Mouse (Mus musculus) heart, embryonic 14.5 days (tissue): ENCODE data around the gene Oas1g. TPM values are rescaled to one million over a fixed set of nuclear protein-coding genes. Genes with fewer than 3 reads are reported as not detected.

ENCODE experiments used
- ATAC-seq: fragments of 200-750 bp; cut with Nextera tagmentation; 2 replicates; pipeline ENCODE4 v1.8.0; 2017; ENCODE audit warnings: low read depth, moderate TSS enrichment; ENCODE audit not compliant: insufficient number of reproducible peaks, insufficient read depth, low FRiP score
- H3K27ac ChIP-seq, 2 experiments: fragments of 200-500 bp in 1 of 2; fragments of 300-500 bp in 1 of 2; sonication (generic) in 1 of 2; replicated peaks in 1 of 2; 2 replicates each; pipeline ENCODE4 v1.5.1; 2012 to 2014; ENCODE audit warnings: low read depth in 2 of 2, low read length in 2 of 2, control low read depth in 1 of 2, mild to moderate bottlenecking in 1 of 2, mixed read lengths in 1 of 2; ENCODE audit not compliant: control insufficient read depth in 1 of 2, insufficient read depth in 1 of 2
- H3K27me3 ChIP-seq: fragments of 300-500 bp; sonication (generic); 2 replicates; pipeline ENCODE4 v1.6.1; 2014; ENCODE audit warnings: mild to moderate bottlenecking, low read length, control low read depth; ENCODE audit not compliant: control insufficient read depth, insufficient read depth
- H3K36me3 ChIP-seq: fragments of 300-500 bp; sonication (generic); 2 replicates; pipeline ENCODE4 v1.6.1; 2014; ENCODE audit warnings: mild to moderate bottlenecking, control low read depth, low read length, mixed read lengths; ENCODE audit not compliant: control insufficient read depth, insufficient read depth
- H3K4me1 ChIP-seq, 2 experiments: fragments of 200-500 bp in 1 of 2; fragments of 300-500 bp in 1 of 2; sonication (generic) in 1 of 2; 2 replicates each; pipeline ENCODE4 v1.6.1; 2012 to 2014; ENCODE audit warnings: low read length in 2 of 2, control low read depth in 1 of 2, mixed read lengths in 1 of 2; ENCODE audit not compliant: control insufficient read depth in 2 of 2, insufficient read depth in 2 of 2
- H3K4me2 ChIP-seq: fragments of 300-500 bp; sonication (generic); 2 replicates; pipeline ENCODE4 v1.6.1; 2014; ENCODE audit warnings: mild to moderate bottlenecking, low read length
- H3K4me3 ChIP-seq, 2 experiments: fragments of 200-500 bp in 1 of 2; fragments of 300-500 bp in 1 of 2; sonication (generic) in 1 of 2; 2 replicates each; pipeline ENCODE4 v1.5.1; 2012 to 2014; ENCODE audit warnings: low read length in 2 of 2, mild to moderate bottlenecking in 2 of 2, control low read depth in 1 of 2, low read depth in 1 of 2, moderate library complexity in 1 of 2; ENCODE audit not compliant: control insufficient read depth in 1 of 2, insufficient read depth in 1 of 2
- H3K9ac ChIP-seq: fragments of 300-500 bp; sonication (generic); 2 replicates; pipeline ENCODE4 v1.6.1; 2014; ENCODE audit warnings: mild to moderate bottlenecking, low read length
- H3K9me3 ChIP-seq: fragments of 300-500 bp; sonication (generic); 2 replicates; pipeline ENCODE4 v1.6.1; 2016; ENCODE audit warnings: low read length, control low read depth; ENCODE audit not compliant: control insufficient read depth
- WGBS: fragments of 180-500 bp; shearing (Covaris S2); extraction: QIAGEN DNeasy Blood & Tissue Kit; methylation state at CpG from one replicate; pipeline ENCODE4 v1.1.7; 2014; 5-methylcytosine and 5-hydroxymethylcytosine counted together
- microRNA-seq: library from miRNA; unstranded; fragments of <30 nt; microRNA quantifications from one replicate; pipeline ENCODE4, GENCODE M21; 2016
- polyA plus RNA-seq: library from polyadenylated mRNA; unstranded; fragments of >200 nt; fragmentation: Nextera tagmentation; extraction: Ambion mirVana; gene quantifications from 2 replicates; pipeline ENCODE4 v1.2.1, GENCODE M21; 2014

Oas1g gene
- polyA plus RNA-seq, 1 experiment from 2014 or later: 0.45 TPM

- Histone ChIP-seq H3K9ac (no peak overlapping the region), H3K27me3 (no peaks in the 10 kb centered on the region), H3K4me2 (no peak overlapping the region), H3K27ac (no peak overlapping the region), H3K4me1 (no peaks in the 10 kb centered on the region), H3K9me3 (0 out of 2 replicates have a peak, but pooled peaks cover 4% of the 10 kb centered on the region), H3K4me3 (no peak overlapping the region), H3K36me3 (no peaks in the 10 kb centered on the region)
- WGBS: 67% methylated on average over 3 of the region's 3 CpGs
- ATAC-seq: no peak
Observed at GRCm38 (mm10) chr5:120844713-120845112, 42.7 kb downstream of the Oas1g start.

- H3K9me3 ChIP-seq: no peaks in the 10 kb centered on the region
- H3K36me3 ChIP-seq: no peaks in the 10 kb centered on the region
- no peak overlapping the region for H3K4me2 ChIP-seq
- 7% methylated on average over 8 of the region's 8 CpGs for WGBS
- H3K4me1 ChIP-seq: no peaks in the 10 kb centered on the region
- peaks cover 16% of the 10 kb centered on the region for H3K27me3 ChIP-seq
- no peak for ATAC-seq
- H3K27ac ChIP-seq: no peak overlapping the region
- H3K9ac ChIP-seq: no peak overlapping the region
- H3K4me3 ChIP-seq: no peak overlapping the region
Observed at GRCm38 (mm10) chr5:120836731-120837585, 50.5 kb downstream of the Oas1g start.

- ATAC-seq: no peak
- Histone ChIP-seq H3K4me2 (no peak overlapping the region), H3K4me3 (no peak overlapping the region), H3K27ac (no peak overlapping the region), H3K9me3 (no peaks in the 10 kb centered on the region), H3K27me3 (peaks cover 16% of the 10 kb centered on the region), H3K9ac (no peak overlapping the region), H3K36me3 (no peaks in the 10 kb centered on the region), H3K4me1 (no peaks in the 10 kb centered on the region)
- WGBS: 15% methylated on average over 17 of the region's 17 CpGs
Observed at GRCm38 (mm10) chr5:120833335-120834280, 53.8 kb downstream of the Oas1g start.

- no peaks in the 10 kb centered on the region for H3K9me3 ChIP-seq
- H3K36me3 ChIP-seq: no peaks in the 10 kb centered on the region
- H3K4me3 ChIP-seq: no peak overlapping the region
- ATAC-seq: no peak
- H3K27me3 ChIP-seq: peaks cover 13% of the 10 kb centered on the region
- no peak overlapping the region for H3K4me2 ChIP-seq
- H3K4me1 ChIP-seq: no peaks in the 10 kb centered on the region
- no peak overlapping the region for H3K27ac ChIP-seq
- H3K9ac ChIP-seq: no peak overlapping the region
- 72% methylated on average over 4 of the region's 4 CpGs for WGBS
Observed at GRCm38 (mm10) chr5:120831031-120831430, 56.4 kb downstream of the Oas1g start.

Small RNAs within 50 kb of the gene (microRNA-seq; reads per million reads assigned to microRNA genes)
- gene Gm22907: not detected

Other genes with a start within 250 kb of the Oas1g start
- gene Rasal1, start 238.8 kb downstream of the Oas1g start, polyA plus RNA-seq: 0.54 TPM in 1 of 2 replicates, not detected in the other
- gene Dtx1, start 175.7 kb downstream of the Oas1g start, polyA plus RNA-seq: 0.27 and 0.54 TPM in 2 replicates
- 0.43 and 0.58 TPM in 2 replicates for gene Oas2, start 137.8 kb downstream of the Oas1g start, polyA plus RNA-seq
- 0.27 and 0.77 TPM in 2 replicates for gene Oas3, start 110.0 kb downstream of the Oas1g start, polyA plus RNA-seq
- not detected in 2 replicates for gene Oas1e, start 92.1 kb downstream of the Oas1g start, polyA plus RNA-seq
- 0.31 and 0.55 TPM in 2 replicates for gene Oas1c, start 75.1 kb downstream of the Oas1g start, polyA plus RNA-seq
- gene Oas1f, start 40.2 kb downstream of the Oas1g start, polyA plus RNA-seq: not detected in 2 replicates
- gene Oas1h, start 26.2 kb downstream of the Oas1g start, polyA plus RNA-seq: not detected in 2 replicates
- gene Oas1a, start 19.9 kb upstream of the Oas1g start, polyA plus RNA-seq: 1.4 and 1.9 TPM in 2 replicates
- gene Oas1d, start 26.9 kb upstream of the Oas1g start, polyA plus RNA-seq: not detected in 2 replicates
- gene Rph3a, start 122.5 kb upstream of the Oas1g start, polyA plus RNA-seq: not detected in 2 replicates